1 mouse cellular context compared by ENCODE assay signal in genomic region chrX:151344501-151344984, GRCm38 (mm10).
TF ChIP-seq lines count a peak whose summit lies in the region.

No protein-coding gene starts in this region.

TF ChIP-seq in CH12.LX, 34 proteins besides CTCF, POLR2A, EP300 and RAD21 (continued from another document):
- TF ChIP-seq MXI1 (IDR thresholded peaks at IDR 0.05; ENCODE audit: low read depth, low read length) (peak; percentile 67; the same call in 1 of the 2 replicates), NRF1 (IDR thresholded peaks at IDR 0.05; ENCODE audit: low read depth, low read length) (no peak), JUND (conservative IDR thresholded peaks at IDR 0.05; ENCODE audit: low read depth, low read length) (no peak), MAX (IDR thresholded peaks at IDR 0.05; ENCODE audit: low read length) (peak; percentile 73), MAZ (IDR thresholded peaks at IDR 0.05; ENCODE audit: low read depth, low read length) (no peak), ZC3H11A (IDR thresholded peaks at IDR 0.05; ENCODE audit: low read depth, low read length) (no peak), E2F4 (IDR thresholded peaks at IDR 0.05; ENCODE audit: insufficient replicate concordance, low read depth, low read length) (no peak), IRF4 (IDR thresholded peaks at IDR 0.05; ENCODE audit: low read depth, low read length) (no peak), CHD1 (IDR thresholded peaks at IDR 0.05; ENCODE audit: low read depth, low read length) (no peak), ZMIZ1 (IDR thresholded peaks at IDR 0.05; ENCODE audit: low read depth, low read length) (0 out of 2 replicates have a peak, but pooled peaks have one; percentile 31), UBTF (IDR thresholded peaks at IDR 0.05; ENCODE audit: low read depth, low read length) (no peak), TCF12 (IDR thresholded peaks at IDR 0.05; ENCODE audit: low read depth, low read length) (0 out of 2 replicates have a peak, but pooled peaks have one; percentile 13)
